Mouse (Mus musculus): ENCODE measurements around the gene Degs1.
"Not testable (repeated sequence)": the region's sequence is repeated elsewhere in the genome, so short reads cannot be mapped to it uniquely, and the experiment has no call there.

Degs1 gene

DNA sequence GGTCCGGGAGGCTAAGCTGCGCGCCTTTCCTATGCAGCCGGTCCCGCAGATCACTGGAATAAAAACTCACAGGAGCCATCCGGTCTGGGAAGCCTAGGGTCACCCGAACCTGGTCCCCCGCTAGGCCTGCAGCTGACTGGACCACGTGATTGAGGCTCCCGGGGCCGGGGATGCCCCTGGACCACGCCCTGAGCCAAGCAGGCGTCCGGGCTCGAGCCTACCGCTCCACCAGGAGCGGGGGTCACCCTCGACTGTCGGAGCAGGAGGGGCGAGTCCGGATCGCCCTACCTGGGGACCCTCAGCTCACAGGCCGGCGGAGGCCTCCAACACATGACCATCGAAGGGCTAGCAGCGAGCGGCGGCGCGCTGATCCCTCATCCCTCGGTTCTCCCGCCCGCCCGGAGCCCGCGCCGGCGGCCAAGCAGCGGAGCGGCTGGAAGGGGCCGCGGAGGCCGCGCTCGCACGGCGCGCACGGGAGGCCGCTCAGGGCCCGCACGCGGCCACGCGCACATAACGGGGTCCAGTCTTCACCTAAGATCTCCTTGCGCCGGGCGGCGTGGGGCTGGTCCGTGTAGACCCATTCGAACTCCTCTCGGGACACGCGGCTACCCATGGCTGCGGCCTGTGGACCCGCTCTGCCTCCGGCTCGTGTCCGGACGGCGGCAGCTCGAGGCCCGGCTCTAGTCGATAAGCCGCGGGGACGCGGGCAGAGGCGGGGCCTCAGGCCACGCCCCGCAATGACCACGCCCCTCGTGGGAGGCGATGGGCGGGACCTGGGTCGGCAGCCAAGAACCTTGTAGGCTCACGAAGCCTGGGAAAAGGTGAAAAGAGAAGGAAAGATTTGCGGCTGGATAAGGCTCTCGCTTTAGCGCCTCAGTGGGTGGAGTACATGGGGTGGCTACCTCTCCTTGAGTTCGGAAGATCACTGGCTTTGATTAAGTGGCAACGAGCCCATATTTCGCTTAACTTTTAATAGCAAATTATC lies at the start of gene Degs1:
TSS of gene Degs1 (minus strand) at position 714 of the 985 bp plus-strand sequence.
- peak; percentile 96 to 99 for DNase-seq (ENCODE audit: low spot score in 2 of 2)

DNA sequence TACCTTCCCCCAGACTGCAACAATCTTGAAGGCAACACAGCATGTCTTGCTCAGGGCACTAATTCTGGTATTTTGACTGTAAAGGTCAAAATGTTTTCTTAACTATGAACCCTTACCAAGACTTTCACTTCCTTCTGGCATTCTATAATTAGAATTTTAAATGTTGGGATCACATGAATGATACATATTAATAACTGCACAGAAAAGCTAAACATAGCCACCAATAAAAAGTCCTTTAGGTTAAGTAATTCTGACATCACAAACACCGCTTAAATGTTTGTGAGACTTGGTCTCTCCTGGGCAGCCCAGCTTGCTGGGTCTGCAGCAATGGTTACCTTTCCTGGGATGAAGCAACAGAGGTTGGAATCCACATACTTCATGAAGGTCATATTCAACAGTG lies 43.3 kb upstream of the Degs1 start:
- DNase-seq (ENCODE audit: low spot score in 2 of 2) = no peak

DNA sequence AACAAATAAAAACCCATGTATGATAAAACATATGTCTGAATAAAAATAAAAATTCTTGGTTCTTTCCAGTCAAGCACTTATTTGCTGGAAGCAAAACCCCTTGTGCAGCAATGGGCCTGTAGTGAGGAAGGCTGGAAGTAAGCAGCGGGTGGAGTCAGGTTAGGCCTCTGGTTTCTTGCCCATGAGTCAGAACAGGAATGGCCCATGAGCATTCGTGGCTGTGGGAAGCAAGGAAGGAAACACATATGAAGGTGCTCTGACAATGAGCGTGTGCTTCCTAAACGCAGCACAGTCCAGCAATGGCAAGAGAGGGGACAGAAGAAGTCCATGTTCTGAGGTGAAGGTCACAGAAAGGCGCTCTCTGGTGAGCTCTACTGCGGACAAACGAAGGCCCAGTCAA lies 41.9 kb upstream of the Degs1 start:
- DNase-seq (ENCODE audit: low spot score in 2 of 2) = no peak

DNA sequence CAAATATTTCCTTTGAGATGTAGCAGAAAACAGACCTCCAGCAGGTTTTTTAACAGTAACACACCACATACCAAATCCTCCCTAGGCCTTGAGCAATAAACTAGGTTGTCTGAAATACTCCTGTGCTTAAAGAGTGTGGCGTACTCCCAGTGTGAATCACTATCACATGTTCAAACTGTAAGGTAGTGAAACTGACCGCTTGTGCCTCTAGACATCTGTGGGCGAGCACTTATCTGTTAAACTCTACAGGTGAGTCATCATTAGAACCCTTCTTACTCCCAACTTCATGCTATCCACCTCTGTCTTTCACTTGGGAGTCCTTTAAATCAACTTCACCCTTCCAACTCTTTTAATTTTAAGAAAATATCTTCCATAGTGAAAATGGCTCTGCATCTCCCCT lies 40.5 kb upstream of the Degs1 start:
- DNase-seq (ENCODE audit: low spot score in 2 of 2) = no peak

DNA sequence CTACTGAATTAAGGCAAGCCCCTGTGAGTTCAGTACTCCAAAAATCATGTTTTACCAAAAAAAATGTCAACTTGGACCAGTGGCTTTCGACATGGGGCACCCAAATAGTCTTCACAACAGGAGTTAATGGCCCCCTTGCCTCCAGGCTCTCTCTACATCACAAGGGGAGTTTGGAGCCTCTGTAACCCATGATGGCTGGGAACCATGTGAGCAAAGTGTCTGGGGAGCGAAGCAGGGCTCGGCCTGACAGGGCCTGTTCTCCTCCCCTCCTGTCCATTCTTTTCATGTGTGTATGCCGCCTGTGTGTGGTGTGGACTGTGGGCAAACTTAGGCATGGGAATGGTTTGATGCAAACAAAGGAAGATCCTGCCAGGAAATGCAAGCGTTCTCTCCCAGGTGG lies 31.6 kb upstream of the Degs1 start:
- DNase-seq (ENCODE audit: low spot score in 2 of 2) = no peak

GRCm38 (mm10) chr1:182313181-182313580 lies 30.6 kb upstream of the Degs1 start:
- no peak for DNase-seq (ENCODE audit: low spot score in 2 of 2)

DNA sequence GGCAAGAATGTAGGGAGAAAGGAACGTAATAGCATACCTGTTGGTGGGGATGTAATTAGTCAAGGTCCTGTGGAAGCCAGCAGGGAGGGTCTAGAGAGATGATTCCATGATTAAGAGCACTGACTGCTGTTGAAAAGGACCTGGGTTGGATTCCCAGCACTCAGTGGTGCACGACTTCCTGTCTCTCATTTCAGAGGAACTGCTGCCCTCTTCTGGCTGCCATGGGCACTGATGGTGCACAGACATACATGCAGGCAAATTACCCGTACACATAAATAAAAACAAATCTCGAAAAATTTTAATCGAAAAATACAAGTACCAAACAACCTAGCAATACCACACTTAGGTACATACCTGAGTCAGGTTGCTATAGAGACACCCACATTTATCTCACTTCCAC lies 28.8 kb upstream of the Degs1 start:
- peak in 1 of 2 experiments; percentile 33 for DNase-seq (ENCODE audit: low spot score in 2 of 2)

DNA sequence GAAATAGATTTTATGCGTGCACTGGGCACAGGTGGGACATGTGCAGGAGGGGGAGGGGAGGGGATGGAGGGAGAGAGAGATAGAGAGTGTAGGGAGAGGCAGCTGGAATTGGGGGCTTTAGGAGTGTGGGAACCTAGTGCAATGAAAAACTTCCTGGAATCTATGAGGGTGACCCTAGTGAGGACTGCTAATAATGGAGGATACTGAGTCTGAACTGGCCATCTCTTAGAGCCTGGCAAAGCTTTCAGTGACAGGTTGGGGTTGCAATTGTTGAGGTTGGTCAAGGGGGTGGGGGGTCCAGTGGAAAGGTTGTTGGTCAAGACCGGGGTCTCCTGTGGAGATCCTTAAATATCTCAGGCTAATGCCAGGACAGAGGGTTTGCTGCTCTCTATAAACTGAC lies 27.7 kb upstream of the Degs1 start:
- no peak for DNase-seq (ENCODE audit: low spot score in 2 of 2)

GRCm38 (mm10) chr1:182309403-182309802 lies 26.8 kb upstream of the Degs1 start:
- no peak for DNase-seq (ENCODE audit: low spot score in 2 of 2)

DNA sequence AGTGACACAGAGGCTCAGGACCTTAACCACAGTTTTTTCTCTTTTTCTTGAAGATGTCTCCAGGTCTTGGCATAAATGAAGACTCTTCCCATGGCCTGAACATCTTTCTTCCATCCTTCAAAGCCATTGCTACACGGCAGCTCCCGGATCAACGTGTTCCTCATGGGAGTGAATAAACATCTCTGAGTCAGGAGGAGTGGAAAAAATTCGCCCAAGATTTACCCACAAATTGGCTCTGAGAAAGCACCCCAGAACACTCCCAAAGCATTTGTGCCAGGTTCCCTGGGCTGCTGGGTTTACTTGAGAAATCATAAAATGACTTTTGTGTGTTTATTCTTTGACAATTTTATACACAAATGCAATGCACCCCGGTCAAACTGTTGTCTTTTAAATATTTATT lies 20.3 kb upstream of the Degs1 start:
- no peak for DNase-seq (ENCODE audit: low spot score in 2 of 2)

GRCm38 (mm10) chr1:182302176-182302870 lies 19.7 kb upstream of the Degs1 start:
- no peak for DNase-seq (ENCODE audit: low spot score in 2 of 2)

GRCm38 (mm10) chr1:182297821-182298220 lies 15.2 kb upstream of the Degs1 start:
- DNase-seq (ENCODE audit: low spot score in 2 of 2) = no peak

DNA sequence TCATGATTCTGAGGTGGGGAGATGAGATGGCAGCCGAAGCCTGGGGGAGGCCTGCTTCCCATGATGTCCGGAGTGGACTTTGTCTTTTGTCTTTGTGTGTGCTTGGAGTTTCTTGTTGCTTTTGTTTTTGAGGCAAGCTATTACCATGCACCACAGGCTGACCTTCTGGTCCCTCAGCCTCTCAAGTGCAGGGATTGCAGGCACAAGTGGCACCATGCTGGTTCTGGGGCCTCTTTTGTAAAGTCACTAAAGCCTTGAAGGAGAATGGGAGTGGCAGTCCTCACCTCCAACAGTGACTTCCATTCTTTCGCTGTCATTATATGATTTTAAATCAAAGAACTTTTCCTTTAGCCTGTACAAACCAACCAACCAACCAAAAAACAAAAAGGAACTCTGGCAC lies 14.6 kb upstream of the Degs1 start:
- no peak for DNase-seq (ENCODE audit: low spot score in 2 of 2)

DNA sequence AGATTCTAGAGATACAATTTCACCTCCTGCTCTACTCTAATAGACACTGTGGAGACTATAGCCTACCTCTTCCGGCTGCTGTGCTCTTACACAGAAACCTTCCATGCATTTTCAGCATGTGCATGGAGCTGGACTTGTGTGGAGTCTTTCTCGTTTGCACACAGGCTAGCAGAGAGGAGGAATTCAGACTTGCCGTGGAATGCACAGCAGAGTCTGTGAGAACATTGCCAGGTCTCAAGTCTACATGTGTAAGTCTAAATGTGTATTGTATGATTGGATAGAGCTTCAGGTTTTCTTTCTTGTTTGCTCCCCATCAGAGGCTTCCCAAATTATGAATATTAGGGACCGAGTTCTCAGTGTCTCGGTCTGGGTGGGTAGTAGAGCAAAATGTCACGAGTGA lies 14.2 kb upstream of the Degs1 start:
- DNase-seq (ENCODE audit: low spot score in 2 of 2) = no peak

GRCm38 (mm10) chr1:182296141-182296540 lies 13.5 kb upstream of the Degs1 start:
- DNase-seq (ENCODE audit: low spot score in 2 of 2) = no peak

- no peak for DNase-seq (ENCODE audit: low spot score in 2 of 2)
Measured at GRCm38 (mm10) chr1:182292291-182292690, 9.7 kb upstream of the Degs1 start.

- not testable (repeated sequence) for DNase-seq (ENCODE audit: low spot score in 2 of 2)
Measured at GRCm38 (mm10) chr1:182290741-182291140, 8.1 kb upstream of the Degs1 start.

GRCm38 (mm10) chr1:182289781-182290180 lies 7.2 kb upstream of the Degs1 start:
- DNase-seq (ENCODE audit: low spot score in 2 of 2) = no peak

GRCm38 (mm10) chr1:182288601-182289000 lies 6.0 kb upstream of the Degs1 start:
- DNase-seq (ENCODE audit: low spot score in 2 of 2) = no peak

GRCm38 (mm10) chr1:182287781-182288180 lies 5.2 kb upstream of the Degs1 start:
- DNase-seq (ENCODE audit: low spot score in 2 of 2) = no peak

GRCm38 (mm10) chr1:182284795-182285194 lies 2.2 kb upstream of the Degs1 start:
- DNase-seq (ENCODE audit: low spot score in 2 of 2) = no peak

DNA sequence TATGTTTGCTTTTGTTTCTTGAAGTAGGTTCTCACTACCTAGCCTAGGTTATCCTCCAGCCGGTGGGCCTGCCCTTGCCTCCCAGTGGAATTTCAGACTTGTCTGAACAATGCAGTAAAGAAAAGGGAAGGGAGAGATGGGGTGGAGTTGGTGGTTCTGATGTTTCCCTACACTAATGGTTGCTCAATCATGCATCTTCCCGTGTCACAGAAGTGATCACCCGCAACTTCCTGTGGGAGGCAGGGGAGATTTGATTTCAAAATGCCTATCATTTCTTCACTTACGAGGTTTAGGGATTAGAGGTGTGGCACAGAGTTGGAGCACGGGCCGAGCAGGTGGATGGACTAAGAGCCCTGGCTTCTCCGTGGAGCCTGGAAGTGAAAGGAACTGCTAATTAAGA lies 627 bp upstream of the Degs1 start:
- DNase-seq (ENCODE audit: low spot score in 2 of 2) = peak in 1 of 2 experiments; percentile 24

GRCm38 (mm10) chr1:182281251-182281711 lies 1.3 kb downstream of the Degs1 start:
- DNase-seq (ENCODE audit: low spot score in 2 of 2) = peak in 1 of 2 experiments; percentile 52

Measured in spleen, postnatal 10 days (tissue).